Mouse (Mus musculus): ENCODE results near the gene Lrrk1. TPM values are rescaled to one million over a fixed set of nuclear protein-coding genes. Genes with fewer than 3 reads are reported as not detected.

Gene Lrrk1
- polyA plus RNA-seq, 1 experiment from 2014 or later: 12.4 TPM

GRCm38 (mm10) chr7:66376560-66376959 is 11.6 kb downstream of the Lrrk1 start:
- H3K4me1 ChIP-seq: no peaks in the 10 kb centered on the region
- 82% methylated on average over 10 of the region's 10 CpGs for WGBS
- H3K9me3 ChIP-seq: no peaks in the 10 kb centered on the region
- H3K4me3 ChIP-seq: no peak overlapping the region
- 0 out of 2 replicates have a peak, but pooled peaks cover 4% of the 10 kb centered on the region for H3K36me3 ChIP-seq
- H3K27ac ChIP-seq: peak overlapping the region; percentile 72
- H3K4me2 ChIP-seq (replicated peaks): no peak overlapping the region
- no peak overlapping the region for H3K9ac ChIP-seq
- H3K27me3 ChIP-seq: no peaks in the 10 kb centered on the region
- no peak for ATAC-seq (ENCODE audit: insufficient number of reproducible peaks, insufficient read depth, low FRiP score, low TSS enrichment)

GRCm38 (mm10) chr7:66375736-66376135 is 12.4 kb downstream of the Lrrk1 start:
- Histone ChIP-seq H3K9me3 (no peaks in the 10 kb centered on the region), H3K4me1 (no peaks in the 10 kb centered on the region), H3K9ac (no peak overlapping the region), H3K27ac (0 out of 2 replicates have a peak overlapping the region, but pooled peaks have one; percentile 72), H3K36me3 (0 out of 2 replicates have a peak, but pooled peaks cover 3% of the 10 kb centered on the region), H3K27me3 (no peaks in the 10 kb centered on the region), H3K4me3 (no peak overlapping the region), H3K4me2 (replicated peaks) (no peak overlapping the region)
- 83% methylated on average over 4 of the region's 4 CpGs for WGBS
- ATAC-seq (ENCODE audit: insufficient number of reproducible peaks, insufficient read depth, low FRiP score, low TSS enrichment): no peak

GRCm38 (mm10) chr7:66373391-66373790 is 14.8 kb downstream of the Lrrk1 start:
- H3K4me2 ChIP-seq (replicated peaks): no peak overlapping the region
- H3K4me3 ChIP-seq: no peak overlapping the region
- H3K9ac ChIP-seq: no peak overlapping the region
- H3K4me1 ChIP-seq: peaks cover 3% of the 10 kb centered on the region; the same call in 1 of the 2 replicates
- no peaks in the 10 kb centered on the region for H3K9me3 ChIP-seq
- no peaks in the 10 kb centered on the region for H3K27me3 ChIP-seq
- 90% methylated on average over 3 of the region's 3 CpGs for WGBS
- no peak overlapping the region for H3K27ac ChIP-seq
- no peak for ATAC-seq (ENCODE audit: insufficient number of reproducible peaks, insufficient read depth, low FRiP score, low TSS enrichment)
- no peaks in the 10 kb centered on the region for H3K36me3 ChIP-seq

GRCm38 (mm10) chr7:66370970-66371369 is 17.2 kb downstream of the Lrrk1 start:
- Histone ChIP-seq H3K27ac (no peak overlapping the region), H3K4me3 (no peak overlapping the region), H3K4me2 (replicated peaks) (no peak overlapping the region), H3K9me3 (no peaks in the 10 kb centered on the region), H3K4me1 (peaks cover 3% of the 10 kb centered on the region; the same call in 1 of the 2 replicates), H3K27me3 (no peaks in the 10 kb centered on the region), H3K36me3 (no peaks in the 10 kb centered on the region), H3K9ac (no peak overlapping the region)
- no peak for ATAC-seq (ENCODE audit: insufficient number of reproducible peaks, insufficient read depth, low FRiP score, low TSS enrichment)
- WGBS: 80% methylated on average over 6 of the region's 6 CpGs

GRCm38 (mm10) chr7:66369934-66370445 is 18.2 kb downstream of the Lrrk1 start:
- no peaks in the 10 kb centered on the region for H3K36me3 ChIP-seq
- peaks cover 8% of the 10 kb centered on the region; the same call in 1 of the 2 replicates for H3K4me1 ChIP-seq
- H3K27ac ChIP-seq: no peak overlapping the region
- H3K4me2 ChIP-seq (replicated peaks): no peak overlapping the region
- WGBS: 65% methylated on average over 5 of the region's 5 CpGs
- no peak overlapping the region for H3K9ac ChIP-seq
- no peaks in the 10 kb centered on the region for H3K9me3 ChIP-seq
- no peaks in the 10 kb centered on the region for H3K27me3 ChIP-seq
- ATAC-seq (ENCODE audit: insufficient number of reproducible peaks, insufficient read depth, low FRiP score, low TSS enrichment): no peak
- no peak overlapping the region for H3K4me3 ChIP-seq

GRCm38 (mm10) chr7:66369071-66369933 is 18.8 kb downstream of the Lrrk1 start:
- Histone ChIP-seq H3K4me1 (peaks cover 8% of the 10 kb centered on the region; the same call in 1 of the 2 replicates), H3K36me3 (no peaks in the 10 kb centered on the region), H3K27me3 (no peaks in the 10 kb centered on the region), H3K27ac (no peak overlapping the region), H3K4me2 (replicated peaks) (no peak overlapping the region), H3K4me3 (no peak overlapping the region), H3K9me3 (no peaks in the 10 kb centered on the region), H3K9ac (no peak overlapping the region)
- 74% methylated on average over 5 of the region's 5 CpGs for whole genome bisulfite sequencing
- no peak for ATAC-seq (ENCODE audit: insufficient number of reproducible peaks, insufficient read depth, low FRiP score, low TSS enrichment)

GRCm38 (mm10) chr7:66365904-66366303 is 22.2 kb downstream of the Lrrk1 start, which contains the start of gene Gm10974:
Gene Gm10974, plus strand, starts transcription at chr7:66365905.
- Histone ChIP-seq H3K9ac (no peak within 1 kb of the TSS), H3K27ac (0 out of 2 replicates have a peak within 1 kb of the TSS, but pooled peaks have one; percentile 30), H3K4me2 (replicated peaks) (no peak within 1 kb of the TSS), H3K27me3 (no peaks in the 10 kb centered on the region), H3K36me3 (no peaks in the 10 kb centered on the region), H3K4me3 (no peak within 1 kb of the TSS), H3K9me3 (peaks cover 4% of the 10 kb centered on the region; the same call in 1 of the 2 replicates), H3K4me1 (peaks cover 8% of the 10 kb centered on the region; the same call in 1 of the 2 replicates)
- no peak for ATAC-seq (ENCODE audit: insufficient number of reproducible peaks, insufficient read depth, low FRiP score, low TSS enrichment)
- WGBS: 28% methylated on average over 2 of the region's 2 CpGs

- H3K9me3 ChIP-seq: peaks cover 6% of the 10 kb centered on the region
- H3K27me3 ChIP-seq: no peaks in the 10 kb centered on the region
- ATAC-seq (ENCODE audit: insufficient number of reproducible peaks, insufficient read depth, low FRiP score, low TSS enrichment): no peak
- H3K9ac ChIP-seq: no peak overlapping the region
- 74% methylated on average over 2 of the region's 2 CpGs for WGBS
- no peak overlapping the region for H3K4me3 ChIP-seq
- H3K36me3 ChIP-seq: no peaks in the 10 kb centered on the region
- H3K4me1 ChIP-seq: peaks cover 8% of the 10 kb centered on the region; the same call in 1 of the 2 replicates
- H3K4me2 ChIP-seq (replicated peaks): no peak overlapping the region
- no peak overlapping the region for H3K27ac ChIP-seq
These were observed 22.7 kb downstream of the Lrrk1 start for GRCm38 (mm10) chr7:66365411-66365810.

GRCm38 (mm10) chr7:66364491-66364890 is 23.7 kb downstream of the Lrrk1 start:
- 92% methylated on average over 11 of the region's 11 CpGs for WGBS
- ATAC-seq (ENCODE audit: insufficient number of reproducible peaks, insufficient read depth, low FRiP score, low TSS enrichment): no peak

GRCm38 (mm10) chr7:66359044-66359443 is 29.1 kb downstream of the Lrrk1 start:
- no peak overlapping the region for H3K4me2 ChIP-seq (replicated peaks)
- H3K9me3 ChIP-seq: peaks cover 7% of the 10 kb centered on the region
- H3K9ac ChIP-seq: no peak overlapping the region
- no peaks in the 10 kb centered on the region for H3K4me1 ChIP-seq
- no peak overlapping the region for H3K27ac ChIP-seq
- no peaks in the 10 kb centered on the region for H3K36me3 ChIP-seq
- ATAC-seq (ENCODE audit: insufficient number of reproducible peaks, insufficient read depth, low FRiP score, low TSS enrichment): no peak
- no peaks in the 10 kb centered on the region for H3K27me3 ChIP-seq
- no peak overlapping the region for H3K4me3 ChIP-seq
- WGBS: 90% methylated on average over 4 of the region's 4 CpGs

More at GRCm38 (mm10) chr7:66364491-66364890, 23.7 kb downstream of the Lrrk1 start:
- H3K4me1 ChIP-seq: 0 out of 2 replicates have a peak, but pooled peaks cover 5% of the 10 kb centered on the region
- no peak overlapping the region for H3K4me3 ChIP-seq
- no peak overlapping the region for H3K9ac ChIP-seq
- H3K27me3 ChIP-seq: no peaks in the 10 kb centered on the region
- H3K9me3 ChIP-seq: peaks cover 7% of the 10 kb centered on the region
- no peak overlapping the region for H3K4me2 ChIP-seq (replicated peaks)
- no peaks in the 10 kb centered on the region for H3K36me3 ChIP-seq
- no peak overlapping the region for H3K27ac ChIP-seq

GRCm38 (mm10) chr7:66358461-66358860 is 29.7 kb downstream of the Lrrk1 start:
- no peak for ATAC-seq (ENCODE audit: insufficient number of reproducible peaks, insufficient read depth, low FRiP score, low TSS enrichment)
- H3K9ac ChIP-seq: no peak overlapping the region

More at GRCm38 (mm10) chr7:66358461-66358860, 29.7 kb downstream of the Lrrk1 start:
- Histone ChIP-seq H3K4me2 (replicated peaks) (no peak overlapping the region), H3K36me3 (no peaks in the 10 kb centered on the region), H3K27me3 (no peaks in the 10 kb centered on the region), H3K27ac (no peak overlapping the region), H3K9me3 (peaks cover 7% of the 10 kb centered on the region), H3K4me1 (no peaks in the 10 kb centered on the region), H3K4me3 (no peak overlapping the region)
- 88% methylated on average over 3 of the region's 3 CpGs for WGBS

All from embryonic facial prominence, embryonic 12.5 days (tissue).